Mouse (Mus musculus) liver, embryonic 13.5 days (tissue): ENCODE results near the gene Ncapd3. TPM values are rescaled to one million over a fixed set of nuclear protein-coding genes. Genes with fewer than 3 reads are reported as not detected.

Experiments used
- ATAC-seq: fragments of 200-750 bp; cut with Nextera tagmentation; 2 replicates; pipeline ENCODE4 v1.8.0; 2017; ENCODE audit warnings: low read depth, mild to moderate bottlenecking, moderate number of reproducible peaks, moderate library complexity
- DNase-seq: peaks from one replicate; pipeline ENCODE4 v3.0.0; 2022
- H3K27ac ChIP-seq: fragments of 300-500 bp; sonication (generic); 2 replicates; pipeline ENCODE4 v1.5.1; 2015; ENCODE audit warnings: moderate library complexity, mild to moderate bottlenecking, inconsistent platforms
- H3K27me3 ChIP-seq: fragments of 300-500 bp; sonication (generic); 2 replicates; pipeline ENCODE4 v1.6.1; 2015; ENCODE audit warnings: mild to moderate bottlenecking, inconsistent platforms
- H3K36me3 ChIP-seq: fragments of 300-500 bp; sonication (generic); 2 replicates; pipeline ENCODE4 v1.6.1; 2015; ENCODE audit warnings: mild to moderate bottlenecking, inconsistent platforms
- H3K4me1 ChIP-seq: fragments of 300-500 bp; sonication (generic); replicated peaks from 2 replicates; pipeline ENCODE4 v1.6.1; 2015; ENCODE audit warnings: inconsistent platforms
- H3K4me2 ChIP-seq: fragments of 300-500 bp; sonication (generic); 2 replicates; pipeline ENCODE4 v1.6.1; 2015; ENCODE audit warnings: inconsistent platforms, mild to moderate bottlenecking, moderate library complexity
- H3K4me3 ChIP-seq: fragments of 300-500 bp; sonication (generic); replicated peaks from 2 replicates; pipeline ENCODE4 v1.5.1; 2015; ENCODE audit warnings: mild to moderate bottlenecking, inconsistent platforms
- H3K9ac ChIP-seq: fragments of 300-500 bp; sonication (generic); 2 replicates; pipeline ENCODE4 v1.6.1; 2015; ENCODE audit warnings: mild to moderate bottlenecking, inconsistent platforms
- H3K9me3 ChIP-seq: fragments of 300-500 bp; sonication (generic); replicated peaks from 2 replicates; pipeline ENCODE4 v1.6.1; 2016; ENCODE audit warnings: inconsistent platforms
- WGBS: fragments of 180-500 bp; shearing (Covaris S2); methylation state at CpG from one replicate; pipeline ENCODE4 v1.1.7; 2015; ENCODE audit not compliant: insufficient replicate concordance; 5-methylcytosine and 5-hydroxymethylcytosine counted together
- polyA plus RNA-seq: library from polyadenylated mRNA; unstranded; fragments of >200 nt; fragmentation: Nextera tagmentation; extraction: Ambion mirVana; gene quantifications from 2 replicates; pipeline ENCODE4 v1.2.1, GENCODE M21; 2015

The Ncapd3 gene
- polyA plus RNA-seq, 1 experiment from 2014 or later, result 25.0 TPM

GRCm38 (mm10) chr9:27058341-27058740 lies 28.4 kb downstream of the Ncapd3 start:
- Histone ChIP-seq H3K9me3 (no peaks in the 10 kb centered on the region), H3K4me3 (no peak overlapping the region), H3K36me3 (peaks cover 94% of the 10 kb centered on the region), H3K4me2 (no peak overlapping the region), H3K4me1 (no peaks in the 10 kb centered on the region), H3K27ac (no peak overlapping the region), H3K9ac (no peak overlapping the region), H3K27me3 (no peaks in the 10 kb centered on the region)
- 91% methylated on average over 5 of the region's 5 CpGs for WGBS
- no peak for DNase-seq
- no peak for ATAC-seq

DNA sequence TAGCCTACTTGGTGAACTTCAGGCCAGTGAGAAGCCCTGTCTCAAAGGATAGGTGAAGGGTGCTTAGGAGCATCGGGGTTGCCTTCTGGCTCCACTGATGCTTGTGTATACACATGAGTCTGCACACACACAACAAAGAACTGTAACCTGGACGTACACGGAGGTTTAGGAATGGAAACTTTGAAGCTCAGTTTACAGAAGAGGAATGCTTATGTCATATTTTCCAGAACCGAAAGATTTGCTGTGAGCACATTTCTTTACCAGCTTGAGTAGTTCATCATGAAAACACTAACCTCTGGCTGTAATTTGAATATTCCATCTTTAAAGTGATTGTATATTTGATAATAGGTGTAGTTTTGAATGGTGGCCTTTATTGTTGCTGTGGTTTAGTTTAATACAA lies 40.9 kb downstream of the Ncapd3 start:
- no peaks in the 10 kb centered on the region for H3K27me3 ChIP-seq
- ATAC-seq (no peak), DNase-seq (no peak)
- no peak overlapping the region for H3K4me2 ChIP-seq
- WGBS, result 87% methylated on average over 4 of the region's 4 CpGs
- H3K36me3 ChIP-seq, result peaks cover 93% of the 10 kb centered on the region
- H3K4me1 ChIP-seq, result no peaks in the 10 kb centered on the region
- no peak overlapping the region for H3K4me3 ChIP-seq
- H3K9ac ChIP-seq, result no peak overlapping the region
- no peak overlapping the region for H3K27ac ChIP-seq
- H3K9me3 ChIP-seq, result no peaks in the 10 kb centered on the region

DNA sequence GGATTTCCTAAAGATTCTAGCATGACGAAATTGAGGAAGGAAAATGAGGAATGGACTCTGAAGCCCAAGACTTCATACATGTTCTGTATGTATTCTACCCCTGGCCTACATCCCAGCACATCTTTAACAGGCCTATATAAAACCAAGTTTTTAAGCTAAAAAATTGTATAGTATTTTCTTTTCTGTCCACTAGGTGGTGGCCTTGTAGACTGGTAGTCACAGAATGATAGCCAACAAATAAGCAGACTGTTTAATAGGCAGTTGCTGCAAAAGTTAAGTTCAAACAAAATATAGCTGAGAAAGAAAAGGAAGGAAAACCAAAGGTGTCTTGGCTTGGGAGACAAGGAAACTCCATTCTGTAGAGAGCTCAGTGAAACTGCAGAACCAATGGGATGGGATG lies 44.7 kb downstream of the Ncapd3 start:
- H3K4me3 ChIP-seq, result no peak overlapping the region
- no peaks in the 10 kb centered on the region for H3K9me3 ChIP-seq
- H3K27ac ChIP-seq, result no peak overlapping the region
- no peak overlapping the region for H3K4me2 ChIP-seq
- H3K9ac ChIP-seq, result no peak overlapping the region
- DNase-seq, result no peak
- ATAC-seq, result no peak
- peaks cover 87% of the 10 kb centered on the region for H3K36me3 ChIP-seq
- no peaks in the 10 kb centered on the region for H3K4me1 ChIP-seq
- H3K27me3 ChIP-seq, result no peaks in the 10 kb centered on the region
- WGBS, result 76% methylated on average over 1 of the region's 1 CpGs

GRCm38 (mm10) chr9:27075812-27076211 lies 45.8 kb downstream of the Ncapd3 start:
- Histone ChIP-seq H3K27ac (no peak overlapping the region), H3K9me3 (no peaks in the 10 kb centered on the region), H3K4me3 (no peak overlapping the region), H3K4me2 (no peak overlapping the region), H3K36me3 (peaks cover 86% of the 10 kb centered on the region), H3K9ac (no peak overlapping the region), H3K4me1 (no peaks in the 10 kb centered on the region), H3K27me3 (no peaks in the 10 kb centered on the region)
- ATAC-seq, result no peak
- DNase-seq, result no peak

DNA sequence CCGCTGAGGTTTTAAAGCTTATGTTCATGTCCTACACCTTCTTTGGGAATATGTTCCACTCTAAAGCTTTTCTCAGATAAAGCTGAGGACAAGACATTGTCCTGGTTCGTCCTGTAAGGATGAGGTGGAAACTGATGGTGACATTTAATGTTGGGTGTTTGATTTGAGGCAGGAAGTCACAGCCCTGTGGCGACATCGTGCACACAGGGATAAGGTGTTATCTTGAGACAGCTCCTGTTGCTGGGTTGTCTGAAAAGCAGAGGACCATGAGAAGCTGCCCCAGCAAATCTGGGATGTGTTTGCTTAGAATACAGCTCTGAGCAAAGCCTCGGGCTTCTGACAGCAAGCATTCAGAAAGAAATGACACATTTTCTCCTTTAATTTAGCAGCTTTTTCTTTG lies 56.3 kb downstream of the Ncapd3 start:
- Histone ChIP-seq H3K27ac (no peak overlapping the region), H3K9me3 (no peaks in the 10 kb centered on the region), H3K27me3 (no peaks in the 10 kb centered on the region), H3K4me2 (no peak overlapping the region), H3K36me3 (peaks cover 96% of the 10 kb centered on the region), H3K4me1 (no peaks in the 10 kb centered on the region), H3K4me3 (no peak overlapping the region), H3K9ac (no peak overlapping the region)
- DNase-seq, result no peak
- 45% methylated on average over 5 of the region's 5 CpGs for WGBS
- ATAC-seq, result no peak

DNA sequence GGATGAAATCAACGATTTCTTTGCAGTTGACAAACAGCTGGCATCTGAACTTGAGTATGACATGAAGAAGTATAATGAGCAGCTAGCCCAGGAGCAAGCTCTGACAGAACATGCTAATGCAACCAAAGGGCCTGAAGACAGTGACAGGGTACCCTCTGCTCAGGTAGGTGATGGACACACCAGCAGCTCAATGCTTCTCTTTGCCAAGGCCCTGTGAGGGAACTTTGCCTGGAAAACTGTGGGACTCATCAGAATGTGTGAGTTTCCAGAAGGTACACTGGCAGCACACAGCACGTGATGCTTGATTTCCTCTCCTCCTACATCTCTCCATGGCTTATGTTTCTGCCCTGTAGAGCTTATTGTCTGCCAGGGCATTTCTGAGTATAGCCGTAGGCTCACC lies 57.4 kb downstream of the Ncapd3 start:
- Histone ChIP-seq H3K4me2 (no peak overlapping the region), H3K4me3 (no peak overlapping the region), H3K36me3 (peaks cover 98% of the 10 kb centered on the region), H3K27me3 (no peaks in the 10 kb centered on the region), H3K9ac (no peak overlapping the region), H3K9me3 (no peaks in the 10 kb centered on the region), H3K27ac (no peak overlapping the region), H3K4me1 (no peaks in the 10 kb centered on the region)
- ATAC-seq (no peak), DNase-seq (no peak)
- 86% methylated on average over 3 of the region's 3 CpGs for WGBS

GRCm38 (mm10) chr9:27090134-27090533 lies 60.2 kb downstream of the Ncapd3 start:
- 85% methylated on average over 1 of the region's 1 CpGs for WGBS
- H3K4me3 ChIP-seq, result no peak overlapping the region
- DNase-seq, result no peak
- no peak overlapping the region for H3K4me2 ChIP-seq
- H3K9ac ChIP-seq, result no peak overlapping the region
- H3K4me1 ChIP-seq, result no peaks in the 10 kb centered on the region
- H3K27me3 ChIP-seq, result no peaks in the 10 kb centered on the region
- no peak overlapping the region for H3K27ac ChIP-seq
- no peaks in the 10 kb centered on the region for H3K9me3 ChIP-seq
- H3K36me3 ChIP-seq, result peaks cover 97% of the 10 kb centered on the region
- ATAC-seq, result no peak

- Histone ChIP-seq H3K4me1 (no peaks in the 10 kb centered on the region), H3K9ac (no peak overlapping the region), H3K4me2 (no peak overlapping the region), H3K9me3 (no peaks in the 10 kb centered on the region), H3K36me3 (peaks cover 97% of the 10 kb centered on the region), H3K27ac (no peak overlapping the region), H3K4me3 (no peak overlapping the region), H3K27me3 (no peaks in the 10 kb centered on the region)
- ATAC-seq (no peak), DNase-seq (no peak)
- WGBS, result 89% methylated on average over 13 of the region's 13 CpGs
Observed at GRCm38 (mm10) chr9:27090801-27091775, 61.1 kb downstream of the Ncapd3 start.

DNA sequence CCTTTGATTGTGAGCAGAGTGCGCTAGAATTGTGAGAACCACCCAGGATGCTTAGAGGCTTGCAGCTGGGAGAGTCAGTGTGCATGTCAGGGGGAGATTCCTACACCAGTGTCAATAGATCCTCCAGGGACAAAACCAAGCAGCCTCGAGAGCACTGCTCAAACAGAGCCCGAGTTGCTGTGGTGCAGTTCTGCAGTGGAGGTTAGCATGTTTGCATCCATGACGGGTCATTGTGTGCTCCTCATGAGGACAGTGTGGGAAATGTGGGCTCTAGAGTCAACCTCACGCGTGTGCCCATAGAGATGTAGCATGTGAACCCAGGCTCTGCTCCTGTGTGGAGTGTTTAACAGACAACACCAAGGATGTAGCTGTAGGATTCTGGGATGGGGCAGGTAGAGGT lies 62.9 kb downstream of the Ncapd3 start:
- no peaks in the 10 kb centered on the region for H3K9me3 ChIP-seq
- no peaks in the 10 kb centered on the region for H3K4me1 ChIP-seq
- peaks cover 92% of the 10 kb centered on the region for H3K36me3 ChIP-seq
- ATAC-seq (no peak), DNase-seq (no peak)
- no peak overlapping the region for H3K9ac ChIP-seq
- H3K4me3 ChIP-seq, result no peak overlapping the region
- no peak overlapping the region for H3K4me2 ChIP-seq
- no peaks in the 10 kb centered on the region for H3K27me3 ChIP-seq
- no peak overlapping the region for H3K27ac ChIP-seq
- 87% methylated on average over 6 of the region's 6 CpGs for WGBS

DNA sequence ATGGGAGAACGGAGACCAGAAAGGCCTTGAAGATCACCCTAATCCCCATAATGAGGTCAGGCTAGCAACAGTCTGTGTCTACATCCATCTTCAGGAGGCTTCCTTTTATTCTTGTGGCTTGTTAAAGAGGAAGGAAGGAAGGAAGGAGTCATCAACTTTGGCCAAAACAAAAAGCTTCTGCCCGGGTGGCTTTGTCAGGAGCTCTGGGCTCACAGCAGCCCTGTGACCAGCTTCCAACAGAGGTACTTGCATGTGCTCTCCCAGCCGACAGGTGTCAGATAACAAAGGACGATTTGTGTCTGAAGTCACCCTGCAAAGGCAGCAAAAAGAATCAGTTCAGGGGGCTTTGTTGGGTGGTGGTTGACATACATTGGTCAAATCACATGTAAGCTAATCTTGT lies 68.1 kb downstream of the Ncapd3 start:
- no peak overlapping the region for H3K9ac ChIP-seq
- H3K9me3 ChIP-seq, result no peaks in the 10 kb centered on the region
- H3K27ac ChIP-seq, result no peak overlapping the region
- WGBS, result 40% methylated on average over 4 of the region's 4 CpGs
- H3K4me2 ChIP-seq, result no peak overlapping the region
- no peaks in the 10 kb centered on the region for H3K27me3 ChIP-seq
- no peaks in the 10 kb centered on the region for H3K4me1 ChIP-seq
- DNase-seq (no peak), ATAC-seq (no peak)
- H3K36me3 ChIP-seq, result peaks cover 68% of the 10 kb centered on the region
- H3K4me3 ChIP-seq, result no peak overlapping the region

DNA sequence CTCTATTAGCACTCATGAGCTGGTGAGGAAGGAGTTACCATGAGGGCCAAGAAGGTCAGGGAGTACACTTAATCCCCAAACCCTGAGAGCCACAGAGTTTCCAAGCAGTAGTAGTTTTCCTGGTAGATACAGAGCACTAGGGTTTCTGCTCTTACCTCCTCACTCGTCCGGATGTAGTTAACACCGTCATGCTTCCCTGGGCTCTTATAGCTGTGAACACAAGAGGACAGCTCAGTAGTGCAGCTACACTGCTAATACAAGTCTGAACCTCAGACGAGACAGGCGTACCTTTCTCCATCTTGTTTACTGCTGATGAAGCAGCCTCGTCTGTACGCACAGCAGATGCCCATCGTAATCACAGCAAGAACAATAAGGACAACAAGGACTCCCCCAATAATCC lies 68.6 kb downstream of the Ncapd3 start:
- no peaks in the 10 kb centered on the region for H3K9me3 ChIP-seq
- H3K4me2 ChIP-seq, result no peak overlapping the region
- no peak overlapping the region for H3K9ac ChIP-seq
- no peak overlapping the region for H3K4me3 ChIP-seq
- 85% methylated on average over 8 of the region's 8 CpGs for WGBS
- no peak for DNase-seq
- ATAC-seq, result no peak
- peaks cover 63% of the 10 kb centered on the region for H3K36me3 ChIP-seq
- no peaks in the 10 kb centered on the region for H3K4me1 ChIP-seq
- no peak overlapping the region for H3K27ac ChIP-seq
- H3K27me3 ChIP-seq, result no peaks in the 10 kb centered on the region

GRCm38 (mm10) chr9:27099474-27099873 lies 69.5 kb downstream of the Ncapd3 start:
- no peak for ATAC-seq
- peaks cover 54% of the 10 kb centered on the region for H3K36me3 ChIP-seq

More at GRCm38 (mm10) chr9:27099474-27099873, 69.5 kb downstream of the Ncapd3 start:
- Histone ChIP-seq H3K27me3 (no peaks in the 10 kb centered on the region), H3K4me3 (no peak overlapping the region), H3K4me2 (no peak overlapping the region), H3K4me1 (no peaks in the 10 kb centered on the region), H3K9ac (no peak overlapping the region), H3K27ac (no peak overlapping the region), H3K9me3 (no peaks in the 10 kb centered on the region)
- no peak for DNase-seq
- 35% methylated on average over 4 of the region's 4 CpGs for WGBS
